Mouse (Mus musculus): ENCODE data around the gene Tmem151a. TPM values are rescaled to one million over a fixed set of nuclear protein-coding genes. Genes with fewer than 3 reads are reported as not detected.

The Tmem151a gene
- total and polyA plus RNA-seq, 2 experiments: under 0.01 to 0.24 TPM

DNA sequence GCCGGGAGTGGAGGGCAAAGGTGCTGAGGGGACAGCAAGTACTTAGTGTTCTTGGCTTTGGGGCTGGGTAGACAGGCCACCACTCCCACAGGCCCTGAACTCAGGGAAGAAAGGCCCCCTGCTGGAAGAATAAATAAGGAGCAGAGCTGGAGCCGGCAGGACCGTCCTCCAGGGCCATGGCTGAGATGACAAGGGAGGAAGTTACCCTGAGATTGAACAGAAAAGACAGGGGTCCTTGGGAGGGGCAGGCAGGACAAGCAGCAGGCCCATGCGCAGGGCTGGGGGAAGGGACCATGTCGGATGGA is 22.9 kb upstream of the Tmem151a start:
- no peak overlapping the region for H3K27ac ChIP-seq (replicated peaks; ENCODE audit: insufficient read depth, low read depth, low read length)
- H3K36me3 ChIP-seq (ENCODE audit: control insufficient read depth, insufficient read depth, low read length): peaks cover 4% of the 10 kb centered on the region; the same call in 1 of the 2 replicates
- H3K79me2 ChIP-seq (ENCODE audit: control insufficient read depth, insufficient read depth, low read length): no peaks in the 10 kb centered on the region; the same call in 1 of the 2 replicates
- H3K9ac ChIP-seq (ENCODE audit: low read depth, low read length): no peak overlapping the region
- WGBS: 36% methylated on average over 5 of the region's 5 CpGs
- peak; percentile 53 for TF ChIP-seq CTCF (IDR thresholded peaks at IDR 0.05; ENCODE audit: low read depth, low read length)
- no peak for TF ChIP-seq POLR2A (IDR thresholded peaks at IDR 0.05; ENCODE audit: extremely low read depth, insufficient read depth, low read length)
- H3K4me3 ChIP-seq (ENCODE audit: insufficient read depth, low read depth, low read length): no peak overlapping the region
- DNase-seq (ENCODE audit: extremely low read depth, low read depth, low spot score): peak; percentile 32
- no peaks in the 10 kb centered on the region for H3K27me3 ChIP-seq (ENCODE audit: control insufficient read depth, insufficient read depth, low read length)
- H3K4me1 ChIP-seq (ENCODE audit: control insufficient read depth, insufficient read depth, low read length): peaks cover 3% of the 10 kb centered on the region

DNA sequence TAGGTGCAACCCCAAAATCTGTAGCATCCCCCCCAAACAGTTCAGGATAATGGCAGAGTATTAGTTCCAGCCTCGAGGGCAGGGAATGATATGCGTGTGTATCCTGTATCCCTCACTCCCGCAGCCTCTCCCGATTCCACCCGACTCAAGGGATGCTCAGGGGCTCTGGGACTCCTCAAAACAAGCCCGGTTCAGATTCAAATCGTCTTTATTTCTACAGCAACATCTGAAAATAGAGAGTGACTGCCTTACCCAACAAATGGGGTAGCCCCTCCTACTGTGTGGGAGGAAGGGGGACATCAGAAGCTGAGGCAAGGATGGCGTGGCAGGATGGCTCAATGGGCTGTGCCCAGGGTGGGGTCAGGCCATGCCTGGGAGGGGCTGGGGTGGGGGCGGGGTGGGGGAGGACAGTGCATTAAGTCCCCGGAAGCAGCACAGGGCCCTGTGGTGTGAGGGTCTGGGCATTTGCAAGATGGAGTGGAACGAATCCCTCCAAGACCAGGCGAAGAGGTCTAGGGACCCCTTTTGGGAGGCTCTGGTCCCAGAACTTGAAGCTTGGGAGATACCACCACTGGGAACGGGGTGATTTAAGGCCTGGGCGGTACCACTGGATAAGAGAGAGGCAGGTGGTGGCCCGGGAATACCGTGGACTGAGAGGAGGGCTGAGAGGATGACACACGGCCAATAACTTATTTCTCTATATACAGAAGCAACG is 22.4 kb upstream of the Tmem151a start:
- H3K4me3 ChIP-seq (ENCODE audit: insufficient read depth, low read depth, low read length): no peak overlapping the region
- no peak for DNase-seq (ENCODE audit: extremely low read depth, low read depth, low spot score)
- TF ChIP-seq CTCF (IDR thresholded peaks at IDR 0.05; ENCODE audit: low read depth, low read length): no peak
- TF ChIP-seq POLR2A (IDR thresholded peaks at IDR 0.05; ENCODE audit: extremely low read depth, insufficient read depth, low read length): no peak
- no peak overlapping the region for H3K9ac ChIP-seq (ENCODE audit: low read depth, low read length)
- WGBS: 74% methylated on average over 18 of the region's 18 CpGs
- no peak overlapping the region for H3K27ac ChIP-seq (replicated peaks; ENCODE audit: insufficient read depth, low read depth, low read length)
- H3K27me3 ChIP-seq (ENCODE audit: control insufficient read depth, insufficient read depth, low read length): no peaks in the 10 kb centered on the region
- no peaks in the 10 kb centered on the region; the same call in 1 of the 2 replicates for H3K79me2 ChIP-seq (ENCODE audit: control insufficient read depth, insufficient read depth, low read length)
- peaks cover 3% of the 10 kb centered on the region for H3K4me1 ChIP-seq (ENCODE audit: control insufficient read depth, insufficient read depth, low read length)
- H3K36me3 ChIP-seq (ENCODE audit: control insufficient read depth, insufficient read depth, low read length): peaks cover 6% of the 10 kb centered on the region; the same call in 1 of the 2 replicates

GRCm38 (mm10) chr19:5106731-5107191 is 21.4 kb upstream of the Tmem151a start, which contains the start of gene Rab1b:
TSS of gene Rab1b (minus strand) at chr19:5107072.
- peak; percentile 88 for DNase-seq (ENCODE audit: extremely low read depth, low read depth, low spot score)
- Histone ChIP-seq H3K4me1 (ENCODE audit: control insufficient read depth, insufficient read depth, low read length) (peaks cover 3% of the 10 kb centered on the region), H3K27ac (replicated peaks; ENCODE audit: insufficient read depth, low read depth, low read length) (peak within 1 kb of the TSS; percentile 99), H3K79me2 (ENCODE audit: control insufficient read depth, insufficient read depth, low read length) (no peaks in the 10 kb centered on the region; the same call in 1 of the 2 replicates), H3K4me3 (ENCODE audit: insufficient read depth, low read depth, low read length) (peak within 1 kb of the TSS; percentile 99), H3K36me3 (ENCODE audit: control insufficient read depth, insufficient read depth, low read length) (peaks cover 14% of the 10 kb centered on the region; the same call in 1 of the 2 replicates), H3K9ac (ENCODE audit: low read depth, low read length) (peak within 1 kb of the TSS; percentile 99), H3K27me3 (ENCODE audit: control insufficient read depth, insufficient read depth, low read length) (no peaks in the 10 kb centered on the region)
- TF ChIP-seq CTCF (IDR thresholded peaks at IDR 0.05; ENCODE audit: low read depth, low read length): no peak
- 0 out of 2 replicates have a peak, but pooled peaks have one; percentile 25 for TF ChIP-seq POLR2A (IDR thresholded peaks at IDR 0.05; ENCODE audit: extremely low read depth, insufficient read depth, low read length)
- under 1% methylated on average over 46 of the region's 46 CpGs for WGBS

GRCm38 (mm10) chr19:5106074-5106473 is 20.7 kb upstream of the Tmem151a start:
- no peak for TF ChIP-seq CTCF (IDR thresholded peaks at IDR 0.05; ENCODE audit: low read depth, low read length)
- peak; percentile 44; the same call in 1 of the 2 replicates for TF ChIP-seq POLR2A (IDR thresholded peaks at IDR 0.05; ENCODE audit: extremely low read depth, insufficient read depth, low read length)
- 3% methylated on average over 9 of the region's 9 CpGs for WGBS
- no peaks in the 10 kb centered on the region for H3K27me3 ChIP-seq (ENCODE audit: control insufficient read depth, insufficient read depth, low read length)
- H3K4me1 ChIP-seq (ENCODE audit: control insufficient read depth, insufficient read depth, low read length): peaks cover 3% of the 10 kb centered on the region
- H3K9ac ChIP-seq (ENCODE audit: low read depth, low read length): peak overlapping the region; percentile 99
- H3K27ac ChIP-seq (replicated peaks; ENCODE audit: insufficient read depth, low read depth, low read length): peak overlapping the region; percentile 99
- peak overlapping the region; percentile 99 for H3K4me3 ChIP-seq (ENCODE audit: insufficient read depth, low read depth, low read length)
- peaks cover 18% of the 10 kb centered on the region; the same call in 1 of the 2 replicates for H3K36me3 ChIP-seq (ENCODE audit: control insufficient read depth, insufficient read depth, low read length)
- DNase-seq (ENCODE audit: extremely low read depth, low read depth, low spot score): peak; percentile 74
- no peaks in the 10 kb centered on the region; the same call in 1 of the 2 replicates for H3K79me2 ChIP-seq (ENCODE audit: control insufficient read depth, insufficient read depth, low read length)

- no peak for DNase-seq (ENCODE audit: extremely low read depth, low read depth, low spot score)
- WGBS: 11% methylated on average over 42 of the region's 48 CpGs
Observed at GRCm38 (mm10) chr19:5098363-5099143, 13.2 kb upstream of the Tmem151a start, which contains the start of gene Cnih2. TSS of gene Cnih2 (minus strand) at chr19:5098521.

More at GRCm38 (mm10) chr19:5098363-5099143, 13.2 kb upstream of the Tmem151a start, which contains the start of gene Cnih2:
- Histone ChIP-seq H3K4me3 (ENCODE audit: insufficient read depth, low read depth, low read length) (no peak within 1 kb of the TSS; the same call in 1 of the 2 replicates), H3K36me3 (ENCODE audit: control insufficient read depth, insufficient read depth, low read length) (peaks cover 14% of the 10 kb centered on the region), H3K4me1 (ENCODE audit: control insufficient read depth, insufficient read depth, low read length) (peaks cover 1% of the 10 kb centered on the region; the same call in 1 of the 2 replicates), H3K9ac (ENCODE audit: low read depth, low read length) (peak within 1 kb of the TSS; percentile 37; the same call in 1 of the 2 replicates), H3K27me3 (ENCODE audit: control insufficient read depth, insufficient read depth, low read length) (no peaks in the 10 kb centered on the region), H3K27ac (replicated peaks; ENCODE audit: insufficient read depth, low read depth, low read length) (no peak within 1 kb of the TSS), H3K79me2 (ENCODE audit: control insufficient read depth, insufficient read depth, low read length) (no peaks in the 10 kb centered on the region)
- no peak for TF ChIP-seq POLR2A (IDR thresholded peaks at IDR 0.05; ENCODE audit: extremely low read depth, insufficient read depth, low read length)
- no peak for TF ChIP-seq CTCF (IDR thresholded peaks at IDR 0.05; ENCODE audit: low read depth, low read length)
